Mouse (Mus musculus): ENCODE data around the gene Urgcp.

The Urgcp gene

GRCm38 (mm10) chr11:5785732-5786131 is 23.6 kb upstream of the Urgcp start:
- DNase-seq (ENCODE audit: low spot score) = no peak

GRCm38 (mm10) chr11:5782199-5782944 is 20.2 kb upstream of the Urgcp start:
- no peak for DNase-seq (ENCODE audit: low spot score)

GRCm38 (mm10) chr11:5780035-5780499 is 17.9 kb upstream of the Urgcp start:
- DNase-seq (ENCODE audit: low spot score) = no peak

GRCm38 (mm10) chr11:5778481-5778880 is 16.3 kb upstream of the Urgcp start:
- no peak for DNase-seq (ENCODE audit: low spot score)

GRCm38 (mm10) chr11:5766019-5766418 is 3.8 kb upstream of the Urgcp start:
- DNase-seq (ENCODE audit: low spot score) = no peak

- no peak for DNase-seq (ENCODE audit: low spot score)
Observed at GRCm38 (mm10) chr11:5762633-5762982, 432 bp upstream of the Urgcp start.

GRCm38 (mm10) chr11:5753755-5754154 is 8.4 kb downstream of the Urgcp start:
- DNase-seq (ENCODE audit: low spot score) = no peak

GRCm38 (mm10) chr11:5744951-5745350 is 17.2 kb downstream of the Urgcp start:
- no peak for DNase-seq (ENCODE audit: low spot score)

- no peak for DNase-seq (ENCODE audit: low spot score)
Observed at GRCm38 (mm10) chr11:5742106-5742505, 20.1 kb downstream of the Urgcp start.

GRCm38 (mm10) chr11:5740965-5741627 is 21.1 kb downstream of the Urgcp start:
- DNase-seq (ENCODE audit: low spot score) = no peak

GRCm38 (mm10) chr11:5740599-5740964 is 21.6 kb downstream of the Urgcp start:
- DNase-seq (ENCODE audit: low spot score) = no peak

GRCm38 (mm10) chr11:5739846-5740245 is 22.3 kb downstream of the Urgcp start:
- no peak for DNase-seq (ENCODE audit: low spot score)

- DNase-seq (ENCODE audit: low spot score) = no peak
Observed at GRCm38 (mm10) chr11:5738888-5739632, 23.1 kb downstream of the Urgcp start.

- no peak for DNase-seq (ENCODE audit: low spot score)
Observed at GRCm38 (mm10) chr11:5737137-5737536, 25.0 kb downstream of the Urgcp start.

GRCm38 (mm10) chr11:5734323-5734722 is 27.9 kb downstream of the Urgcp start:
- DNase-seq (ENCODE audit: low spot score) = no peak

- DNase-seq (ENCODE audit: low spot score) = no peak
Observed at GRCm38 (mm10) chr11:5732401-5732800, 29.8 kb downstream of the Urgcp start.

- no peak for DNase-seq (ENCODE audit: low spot score)
Observed at GRCm38 (mm10) chr11:5729582-5729981, 32.6 kb downstream of the Urgcp start.

- no peak for DNase-seq (ENCODE audit: low spot score)
Observed at GRCm38 (mm10) chr11:5718611-5719354, 43.4 kb downstream of the Urgcp start.

GRCm38 (mm10) chr11:5716938-5717705 is 45.1 kb downstream of the Urgcp start:
- no peak for DNase-seq (ENCODE audit: low spot score)

- DNase-seq (ENCODE audit: low spot score) = no peak
Observed at GRCm38 (mm10) chr11:5716246-5716645, 45.9 kb downstream of the Urgcp start.

- no peak for DNase-seq (ENCODE audit: low spot score)
Observed at GRCm38 (mm10) chr11:5715630-5716105, 46.5 kb downstream of the Urgcp start, which contains the start of gene Mrps24. TSS of gene Mrps24 (minus strand) at chr11:5715680.

All from layer of hippocampus, adult 9-10 months (tissue).